Mouse (Mus musculus) embryonic facial prominence, embryonic 13.5 days (tissue): ENCODE measurements around the gene Ltbp1. TPM values are rescaled to one million over a fixed set of nuclear protein-coding genes. Genes with fewer than 3 reads are reported as not detected.

ENCODE experiments used
- ATAC-seq: fragments of 200-750 bp; cut with Nextera tagmentation; 2 replicates; pipeline ENCODE4 v1.8.0; 2017; ENCODE audit warnings: low read depth; ENCODE audit not compliant: insufficient number of reproducible peaks, insufficient read depth, low FRiP score, low TSS enrichment
- H3K27ac ChIP-seq: fragments of 300-500 bp; sonication (generic); 2 replicates; pipeline ENCODE4 v1.5.1; 2015; ENCODE audit warnings: moderate library complexity, mild to moderate bottlenecking, inconsistent platforms
- H3K27me3 ChIP-seq: fragments of 300-500 bp; sonication (generic); 2 replicates; pipeline ENCODE4 v1.6.1; 2015; ENCODE audit warnings: mild to moderate bottlenecking, inconsistent platforms
- H3K36me3 ChIP-seq: fragments of 300-500 bp; sonication (generic); 2 replicates; pipeline ENCODE4 v1.6.1; 2015; ENCODE audit warnings: mild to moderate bottlenecking, inconsistent platforms
- H3K4me1 ChIP-seq: fragments of 300-500 bp; sonication (generic); 2 replicates; pipeline ENCODE4 v1.6.1; 2015; ENCODE audit warnings: inconsistent platforms
- H3K4me2 ChIP-seq: fragments of 300-500 bp; sonication (generic); 2 replicates; pipeline ENCODE4 v1.6.1; 2015; ENCODE audit warnings: moderate library complexity, mild to moderate bottlenecking, inconsistent platforms
- H3K4me3 ChIP-seq: fragments of 300-500 bp; sonication (generic); 2 replicates; pipeline ENCODE4 v1.5.1; 2015; ENCODE audit warnings: mild to moderate bottlenecking, inconsistent platforms
- H3K9ac ChIP-seq: fragments of 300-500 bp; sonication (generic); 2 replicates; pipeline ENCODE4 v1.6.1; 2015; ENCODE audit warnings: mild to moderate bottlenecking, inconsistent platforms
- H3K9me3 ChIP-seq: fragments of 300-500 bp; sonication (generic); 2 replicates; pipeline ENCODE4 v1.6.1; 2016; ENCODE audit warnings: inconsistent platforms
- WGBS: fragments of 180-500 bp; shearing (Covaris S2); methylation state at CpG from one replicate; pipeline ENCODE4 v1.1.7; 2015; ENCODE audit warnings: mixed read lengths; 5-methylcytosine and 5-hydroxymethylcytosine counted together
- polyA plus RNA-seq: library from polyadenylated mRNA; unstranded; fragments of >200 nt; fragmentation: Nextera tagmentation; extraction: Ambion mirVana; gene quantifications from 2 replicates; pipeline ENCODE4 v1.2.1, GENCODE M21; 2015

The Ltbp1 gene
- polyA plus RNA-seq, 1 experiment from 2014 or later: 41.3 TPM

DNA sequence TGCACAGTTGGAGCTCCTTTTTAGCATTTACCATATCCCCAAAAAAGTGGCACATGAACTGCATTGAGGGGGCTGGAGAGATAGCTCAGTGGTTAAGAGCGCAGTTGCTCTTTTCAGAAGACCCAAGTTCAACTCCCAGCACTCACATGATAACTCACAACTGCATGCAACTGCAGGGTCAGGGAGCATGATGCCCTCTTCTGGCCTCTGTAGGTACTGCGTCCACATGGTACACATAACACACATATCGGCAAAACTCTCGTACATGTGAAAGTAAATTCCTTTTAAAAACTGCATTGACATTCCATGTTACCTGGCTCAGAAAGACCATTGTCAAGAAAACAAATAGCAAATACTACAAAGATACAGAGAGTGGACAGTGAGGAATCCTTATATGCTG, 342.0 kb downstream of the Ltbp1 start:
- H3K36me3 ChIP-seq: peaks cover 13% of the 10 kb centered on the region
- 97% methylated on average over 4 of the region's 4 CpGs for WGBS
- no peak for ATAC-seq

DNA sequence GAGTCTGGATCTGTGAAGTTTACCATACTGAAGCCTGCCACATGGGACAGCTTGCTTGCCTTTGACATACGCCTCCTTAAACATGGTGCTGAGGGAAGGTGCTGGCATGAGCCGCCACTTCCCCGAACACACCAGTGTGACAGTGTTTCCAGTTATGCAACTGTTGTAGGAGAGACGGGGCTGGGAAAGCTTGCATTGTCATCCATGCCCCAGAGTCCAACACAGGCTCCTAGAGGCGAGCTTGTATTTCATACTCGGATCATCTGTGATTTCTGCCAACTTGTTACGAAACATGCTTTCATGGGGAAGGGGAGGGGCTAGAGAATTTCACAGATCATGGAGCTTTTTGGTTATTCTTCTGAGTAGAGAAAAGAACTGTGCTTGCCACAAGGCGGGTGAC, 343.7 kb downstream of the Ltbp1 start:
- no peak overlapping the region for H3K27ac ChIP-seq
- peaks cover 5% of the 10 kb centered on the region; the same call in 1 of the 2 replicates for H3K4me1 ChIP-seq
- H3K4me3 ChIP-seq: no peak overlapping the region
- H3K9me3 ChIP-seq: peaks cover 7% of the 10 kb centered on the region
- no peak overlapping the region for H3K9ac ChIP-seq
- ATAC-seq: no peak
- 76% methylated on average over 8 of the region's 8 CpGs for WGBS
- H3K4me2 ChIP-seq: no peak overlapping the region
- peaks cover 21% of the 10 kb centered on the region for H3K36me3 ChIP-seq
- no peaks in the 10 kb centered on the region for H3K27me3 ChIP-seq

More for the DNA sequence above, 342.0 kb downstream of the Ltbp1 start:
- H3K9ac ChIP-seq: no peak overlapping the region
- H3K4me2 ChIP-seq: no peak overlapping the region
- no peaks in the 10 kb centered on the region for H3K27me3 ChIP-seq
- no peak overlapping the region for H3K4me3 ChIP-seq
- H3K9me3 ChIP-seq: peaks cover 7% of the 10 kb centered on the region; the same call in 1 of the 2 replicates
- peaks cover 5% of the 10 kb centered on the region; the same call in 1 of the 2 replicates for H3K4me1 ChIP-seq
- no peak overlapping the region for H3K27ac ChIP-seq

- H3K36me3 ChIP-seq: peaks cover 21% of the 10 kb centered on the region
Observed at GRCm38 (mm10) chr17:75349602-75350001, 344.2 kb downstream of the Ltbp1 start.

GRCm38 (mm10) chr17:75353323-75353722, 348.0 kb downstream of the Ltbp1 start:
- Histone ChIP-seq H3K4me3 (no peak overlapping the region), H3K36me3 (peaks cover 18% of the 10 kb centered on the region), H3K4me1 (peaks cover 5% of the 10 kb centered on the region; the same call in 1 of the 2 replicates), H3K27me3 (no peaks in the 10 kb centered on the region), H3K27ac (no peak overlapping the region), H3K4me2 (no peak overlapping the region), H3K9me3 (no peaks in the 10 kb centered on the region; the same call in 1 of the 2 replicates), H3K9ac (no peak overlapping the region)
- no peak for ATAC-seq
- 83% methylated on average over 3 of the region's 3 CpGs for WGBS

More at GRCm38 (mm10) chr17:75349602-75350001, 344.2 kb downstream of the Ltbp1 start:
- Histone ChIP-seq H3K4me3 (no peak overlapping the region), H3K9ac (no peak overlapping the region), H3K27me3 (no peaks in the 10 kb centered on the region), H3K27ac (no peak overlapping the region), H3K4me2 (no peak overlapping the region), H3K9me3 (peaks cover 7% of the 10 kb centered on the region), H3K4me1 (peaks cover 5% of the 10 kb centered on the region; the same call in 1 of the 2 replicates)
- 78% methylated on average over 3 of the region's 3 CpGs for WGBS
- no peak for ATAC-seq

DNA sequence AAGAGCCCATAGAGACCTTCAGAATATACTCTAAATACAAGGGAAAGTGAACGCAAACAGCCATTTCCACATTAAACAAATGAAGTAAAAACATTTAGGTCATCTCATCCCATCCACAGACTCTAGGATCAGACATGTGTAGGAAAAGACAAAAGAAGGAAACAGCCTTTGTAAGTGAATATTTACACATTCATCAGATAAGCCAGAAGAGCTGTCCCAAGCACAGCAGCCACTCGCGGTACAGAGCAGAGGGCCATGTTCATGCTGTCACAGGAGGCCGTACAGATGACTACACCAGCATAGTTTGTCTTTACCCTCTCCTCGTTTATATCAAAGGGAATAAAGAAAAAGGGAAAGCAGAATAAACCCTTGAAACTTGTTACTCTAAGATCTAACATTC, 350.1 kb downstream of the Ltbp1 start:
- Histone ChIP-seq H3K4me1 (no peaks in the 10 kb centered on the region), H3K27me3 (no peaks in the 10 kb centered on the region), H3K4me2 (no peak overlapping the region), H3K27ac (no peak overlapping the region), H3K36me3 (peaks cover 29% of the 10 kb centered on the region), H3K4me3 (no peak overlapping the region), H3K9ac (no peak overlapping the region), H3K9me3 (no peaks in the 10 kb centered on the region; the same call in 1 of the 2 replicates)
- WGBS: 81% methylated on average over 5 of the region's 5 CpGs
- no peak for ATAC-seq

DNA sequence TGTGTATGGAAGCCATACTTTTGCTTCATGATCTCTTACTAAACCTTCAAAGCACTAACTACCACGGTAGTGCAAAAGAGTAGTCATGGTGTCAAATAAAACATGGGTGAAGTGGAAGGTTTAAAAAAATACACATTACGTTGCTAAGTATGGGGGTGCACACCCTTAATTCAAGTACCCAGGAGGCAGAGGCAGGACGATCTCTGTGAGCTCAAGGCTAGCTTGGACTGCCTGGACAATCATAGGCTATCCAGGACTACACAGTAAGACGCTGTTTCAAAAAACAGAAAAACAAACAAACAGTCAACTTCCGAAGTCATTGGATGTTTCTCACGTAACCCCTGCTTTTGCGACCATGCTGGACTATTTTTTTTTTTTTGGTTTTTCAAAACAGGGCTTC, 354.7 kb downstream of the Ltbp1 start:
- Histone ChIP-seq H3K9ac (no peak overlapping the region), H3K4me1 (no peaks in the 10 kb centered on the region), H3K27me3 (no peaks in the 10 kb centered on the region), H3K27ac (no peak overlapping the region), H3K9me3 (no peaks in the 10 kb centered on the region), H3K4me2 (no peak overlapping the region), H3K36me3 (peaks cover 42% of the 10 kb centered on the region), H3K4me3 (no peak overlapping the region)
- ATAC-seq: no peak
- 94% methylated on average over 7 of the region's 7 CpGs for WGBS

DNA sequence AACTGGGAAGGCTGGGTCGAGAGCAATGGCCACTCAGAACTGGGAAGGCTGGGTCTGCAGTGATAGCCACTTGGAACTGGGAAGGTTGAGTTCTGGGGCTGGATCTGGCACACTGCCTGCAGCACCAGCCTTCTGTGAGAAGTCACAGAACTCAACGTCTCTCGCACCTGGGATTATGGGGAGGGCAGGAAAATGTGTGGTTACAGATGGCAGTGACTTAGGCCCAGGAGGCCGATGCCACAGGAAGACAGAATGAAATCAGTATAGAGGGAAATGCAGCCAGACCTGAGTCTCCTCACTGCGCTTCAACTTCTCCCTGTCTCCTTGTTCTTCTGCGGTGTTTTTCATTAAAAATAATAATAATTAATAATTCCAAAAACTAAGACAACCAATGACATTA, 361.0 kb downstream of the Ltbp1 start:
- H3K9ac ChIP-seq: no peak overlapping the region
- no peaks in the 10 kb centered on the region for H3K9me3 ChIP-seq
- 89% methylated on average over 6 of the region's 6 CpGs for WGBS
- H3K4me1 ChIP-seq: peaks cover 7% of the 10 kb centered on the region; the same call in 1 of the 2 replicates
- no peak for ATAC-seq
- H3K36me3 ChIP-seq: peaks cover 38% of the 10 kb centered on the region
- H3K27ac ChIP-seq: no peak overlapping the region
- H3K4me3 ChIP-seq: no peak overlapping the region
- no peak overlapping the region for H3K4me2 ChIP-seq
- H3K27me3 ChIP-seq: no peaks in the 10 kb centered on the region

GRCm38 (mm10) chr17:75367486-75368155, 362.3 kb downstream of the Ltbp1 start:
- H3K9ac ChIP-seq: no peak overlapping the region
- H3K4me3 ChIP-seq: no peak overlapping the region
- H3K36me3 ChIP-seq: peaks cover 45% of the 10 kb centered on the region
- peaks cover 7% of the 10 kb centered on the region; the same call in 1 of the 2 replicates for H3K4me1 ChIP-seq
- H3K27me3 ChIP-seq: no peaks in the 10 kb centered on the region
- WGBS: 93% methylated on average over 18 of the region's 18 CpGs
- H3K27ac ChIP-seq: no peak overlapping the region
- no peak for ATAC-seq
- H3K9me3 ChIP-seq: no peaks in the 10 kb centered on the region
- H3K4me2 ChIP-seq: no peak overlapping the region

GRCm38 (mm10) chr17:75368580-75368979, 363.2 kb downstream of the Ltbp1 start:
- Histone ChIP-seq H3K9ac (no peak overlapping the region), H3K4me2 (no peak overlapping the region), H3K4me3 (no peak overlapping the region), H3K27ac (no peak overlapping the region), H3K9me3 (no peaks in the 10 kb centered on the region), H3K27me3 (no peaks in the 10 kb centered on the region), H3K36me3 (peaks cover 44% of the 10 kb centered on the region), H3K4me1 (peaks cover 7% of the 10 kb centered on the region; the same call in 1 of the 2 replicates)
- no peak for ATAC-seq
- WGBS: 74% methylated on average over 5 of the region's 5 CpGs

DNA sequence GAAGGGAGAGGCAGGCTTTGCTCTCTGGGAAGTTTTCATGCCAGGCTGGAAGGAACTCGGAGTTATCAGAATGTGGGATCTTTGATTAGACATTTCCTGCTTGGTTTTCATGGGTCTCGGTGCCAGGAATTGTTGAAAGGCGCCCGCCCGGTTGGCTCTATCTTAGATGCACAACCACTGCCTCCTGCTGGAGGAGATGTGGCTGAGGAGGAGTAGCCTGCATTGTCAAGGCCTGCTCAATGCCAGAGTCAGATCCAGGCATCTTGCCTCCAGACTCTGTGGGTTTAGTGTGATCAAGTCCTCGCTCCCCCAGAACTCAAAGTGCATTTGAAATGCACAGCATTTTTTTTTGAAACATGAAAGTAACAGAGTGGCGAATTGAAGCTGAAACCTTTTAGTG, 364.0 kb downstream of the Ltbp1 start:
- peaks cover 7% of the 10 kb centered on the region; the same call in 1 of the 2 replicates for H3K4me1 ChIP-seq
- ATAC-seq: no peak
- WGBS: 49% methylated on average over 7 of the region's 7 CpGs

DNA sequence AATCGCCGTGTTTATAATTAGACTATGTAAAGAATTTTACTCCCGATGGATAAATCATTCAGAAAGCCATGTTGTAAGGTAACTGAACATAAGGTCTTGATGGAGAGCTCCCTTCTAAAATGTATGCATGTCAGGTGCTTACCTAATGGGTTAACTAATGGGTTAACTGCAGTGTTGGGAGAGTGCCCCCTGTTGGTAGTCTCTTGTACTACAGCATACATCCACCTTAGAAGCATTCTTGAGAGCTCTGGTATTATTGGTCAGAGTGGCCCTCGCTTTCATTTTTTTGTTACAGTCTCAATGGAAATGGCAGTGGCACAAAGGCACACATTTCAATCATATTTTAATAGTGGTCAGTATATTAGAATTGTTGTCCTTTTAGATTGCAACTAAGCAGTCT, 364.8 kb downstream of the Ltbp1 start:
- Histone ChIP-seq H3K27me3 (no peaks in the 10 kb centered on the region), H3K9me3 (no peaks in the 10 kb centered on the region), H3K4me1 (peaks cover 7% of the 10 kb centered on the region; the same call in 1 of the 2 replicates), H3K36me3 (peaks cover 30% of the 10 kb centered on the region), H3K4me3 (no peak overlapping the region), H3K9ac (no peak overlapping the region), H3K4me2 (no peak overlapping the region), H3K27ac (no peak overlapping the region)
- ATAC-seq: no peak
- 90% methylated on average over 4 of the region's 4 CpGs for WGBS

More for the DNA sequence above, 364.0 kb downstream of the Ltbp1 start:
- Histone ChIP-seq H3K27ac (no peak overlapping the region), H3K9ac (no peak overlapping the region), H3K36me3 (peaks cover 36% of the 10 kb centered on the region), H3K4me2 (no peak overlapping the region), H3K4me3 (no peak overlapping the region), H3K27me3 (no peaks in the 10 kb centered on the region), H3K9me3 (no peaks in the 10 kb centered on the region)

DNA sequence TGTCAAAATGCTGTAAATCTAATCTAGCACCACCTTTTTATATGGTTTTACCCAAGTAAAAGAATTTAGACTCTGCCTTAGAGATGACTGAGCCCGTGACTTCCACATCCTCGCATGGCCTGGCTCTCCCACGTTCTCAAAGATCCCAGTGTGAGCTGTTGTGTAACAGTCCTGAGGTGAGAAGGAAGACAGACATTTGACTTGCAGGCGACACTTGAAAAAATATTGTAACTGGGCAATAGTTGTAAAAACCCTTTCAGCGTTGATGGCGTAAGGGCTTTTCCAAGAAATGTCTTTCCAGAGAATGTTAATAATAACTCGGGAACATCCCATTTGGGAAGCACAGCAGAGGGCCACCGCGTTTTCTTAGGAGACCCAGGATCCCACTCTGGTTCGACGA, 366.3 kb downstream of the Ltbp1 start:
- peaks cover 7% of the 10 kb centered on the region; the same call in 1 of the 2 replicates for H3K4me1 ChIP-seq
- H3K27me3 ChIP-seq: no peaks in the 10 kb centered on the region
- peaks cover 20% of the 10 kb centered on the region for H3K36me3 ChIP-seq
- no peak overlapping the region for H3K9ac ChIP-seq
- 91% methylated on average over 11 of the region's 11 CpGs for WGBS
- H3K9me3 ChIP-seq: no peaks in the 10 kb centered on the region
- ATAC-seq: no peak
- no peak overlapping the region for H3K4me2 ChIP-seq
- H3K27ac ChIP-seq: no peak overlapping the region
- H3K4me3 ChIP-seq: no peak overlapping the region
